Mouse (Mus musculus) lung, adult 2 months (tissue): ENCODE measurements around the gene Shbg. TPM values are rescaled to one million over a fixed set of nuclear protein-coding genes. Genes with fewer than 3 reads are reported as not detected.

Experiments
- DNase-seq: peaks from one replicate; pipeline ENCODE4 v3.0.0; 2022
- H3K4me1 ChIP-seq: fragments of 200-500 bp; 2 replicates; pipeline ENCODE4 v1.6.1; 2011; ENCODE audit warnings: low read length; ENCODE audit not compliant: control insufficient read depth, insufficient read depth
- H3K4me3 ChIP-seq: fragments of 200-500 bp; replicated peaks from 2 replicates; pipeline ENCODE3; 2011; ENCODE audit warnings: low read depth, mild to moderate bottlenecking, control low read depth, low read length; ENCODE audit errors: extremely low read depth
- CTCF ChIP-seq: fragments of 200-500 bp; IDR thresholded peaks from 2 replicates; pipeline ENCODE4 v1.5.1; 2011; ENCODE audit warnings: mild to moderate bottlenecking, low read length, control low read depth; ENCODE audit not compliant: insufficient read depth
- POLR2A ChIP-seq: fragments of 200-500 bp; IDR thresholded peaks from 2 replicates; pipeline ENCODE4 v1.6.1; 2011; ENCODE audit warnings: low read depth, mild to moderate bottlenecking, control low read depth, low read length, borderline replicate concordance; ENCODE audit errors: extremely low read depth
- whole genome bisulfite sequencing: fragments of 180-500 bp; shearing (Covaris S2); methylation state at CpG from one replicate; pipeline ENCODE4 v1.1.7; 2018; 5-methylcytosine and 5-hydroxymethylcytosine counted together
- polyA plus RNA-seq: library from polyadenylated mRNA; depleted of rRNA; stranded (reverse); fragments of >200 nt; gene quantifications from 2 replicates; pipeline ENCODE4 v1.2.3, GENCODE M21; 2012

Gene Shbg
- polyA plus RNA-seq, 1 experiment = not detected

DNA sequence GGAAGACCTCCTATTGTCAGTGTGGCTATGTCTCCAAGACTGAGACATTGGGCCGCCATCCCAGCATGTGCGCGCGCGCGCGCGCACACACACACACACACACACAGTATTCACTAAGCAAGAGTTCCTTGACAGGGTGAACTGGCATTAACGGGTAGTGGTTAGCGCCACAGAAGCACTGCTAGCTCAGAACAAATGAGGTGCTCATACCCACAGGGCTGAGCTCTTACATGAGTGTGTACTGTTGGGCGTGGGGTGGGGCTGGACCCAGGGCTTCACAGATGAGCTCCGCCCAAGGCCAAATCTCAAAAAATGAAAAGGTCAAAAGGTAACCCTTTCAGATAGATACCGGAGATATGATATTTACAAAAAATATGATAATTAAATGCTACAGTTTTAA, 32.8 kb downstream of the Shbg start:
- no peak for DNase-seq
- WGBS = 94% methylated on average over 13 of the region's 13 CpGs
- TF ChIP-seq POLR2A (no peak), CTCF (no peak)
- Histone ChIP-seq H3K4me3 (no peak overlapping the region), H3K4me1 (no peaks in the 10 kb centered on the region; the same call in 1 of the 2 replicates)

DNA sequence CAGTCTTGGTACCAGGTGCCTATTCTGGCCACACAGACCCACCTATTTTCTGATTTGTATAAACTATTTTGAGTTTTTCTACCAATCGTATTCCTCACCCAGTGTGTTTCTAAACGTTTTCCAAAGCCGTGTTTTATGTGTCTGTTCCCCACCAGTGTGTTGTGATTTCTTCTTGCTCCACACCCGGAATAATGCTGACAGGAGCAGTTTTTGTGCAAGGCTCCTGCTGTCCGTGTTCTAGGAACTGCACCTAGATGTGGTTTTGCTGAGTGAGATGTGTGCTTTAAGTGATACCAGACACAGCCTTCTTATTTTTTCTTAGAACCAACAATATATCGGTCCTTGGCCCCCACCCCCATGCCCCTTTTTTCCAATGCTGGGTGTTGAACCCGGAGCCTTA, 33.7 kb downstream of the Shbg start:
- 81% methylated on average over 7 of the region's 7 CpGs for WGBS
- Histone ChIP-seq H3K4me3 (no peak overlapping the region), H3K4me1 (no peaks in the 10 kb centered on the region; the same call in 1 of the 2 replicates)
- TF ChIP-seq POLR2A (no peak), CTCF (no peak)
- no peak for DNase-seq

DNA sequence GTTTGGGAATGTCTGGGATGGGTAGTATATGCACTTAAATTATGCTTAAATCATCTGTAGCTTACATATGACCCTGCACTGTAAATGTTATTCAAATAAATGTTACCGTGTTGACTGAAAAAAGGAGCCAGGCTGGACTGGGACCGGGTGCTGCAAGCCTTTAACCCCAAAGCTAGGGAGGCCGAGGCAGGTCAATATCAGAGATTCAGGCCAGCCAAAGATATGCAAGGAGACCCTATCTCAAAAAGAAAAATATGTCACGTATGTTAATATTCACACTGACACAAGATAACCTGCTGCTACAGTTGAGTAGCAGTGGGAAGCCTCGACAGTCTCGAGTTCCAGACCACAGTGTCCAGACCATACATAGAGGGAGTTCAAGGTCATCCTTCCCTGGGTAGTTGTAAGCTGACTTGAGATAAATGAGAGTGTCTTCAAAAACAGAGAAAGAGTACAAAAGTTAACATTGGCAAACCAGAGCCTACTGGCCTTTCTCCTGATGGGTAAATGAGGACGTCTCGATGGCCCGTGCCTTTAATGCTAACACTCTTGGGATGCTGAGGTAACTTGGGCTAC, 35.4 kb downstream of the Shbg start:
- WGBS = 61% methylated on average over 9 of the region's 9 CpGs

DNA sequence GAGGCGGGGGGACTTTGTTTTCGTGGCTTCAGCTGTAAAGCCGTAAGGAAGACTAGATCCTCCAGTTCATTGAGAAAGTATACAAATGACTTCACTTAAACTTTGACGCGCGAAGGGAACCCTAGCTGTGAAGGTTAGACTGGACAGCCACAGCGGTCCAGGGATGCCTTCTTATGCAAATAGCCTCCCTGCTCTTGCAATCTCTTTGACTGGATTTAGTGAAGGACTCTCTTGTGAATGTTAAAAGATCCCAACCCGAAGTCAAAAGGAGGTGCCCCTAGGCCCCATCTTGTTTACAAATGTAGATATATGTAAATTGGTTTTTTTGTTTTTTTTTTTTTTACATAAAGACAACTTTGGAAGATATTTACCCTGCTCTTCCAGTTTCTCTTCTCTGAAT, 35.9 kb downstream of the Shbg start:
- DNase-seq = no peak
- Histone ChIP-seq H3K4me1 (peaks cover 10% of the 10 kb centered on the region), H3K4me3 (peak overlapping the region; percentile 91)
- TF ChIP-seq POLR2A (no peak), CTCF (no peak)
- 1% methylated on average over 8 of the region's 8 CpGs for WGBS

More for the DNA sequence above, 35.4 kb downstream of the Shbg start:
- Histone ChIP-seq H3K4me3 (no peak overlapping the region), H3K4me1 (peaks cover 10% of the 10 kb centered on the region)
- TF ChIP-seq CTCF (no peak), POLR2A (no peak)
- DNase-seq = no peak

DNA sequence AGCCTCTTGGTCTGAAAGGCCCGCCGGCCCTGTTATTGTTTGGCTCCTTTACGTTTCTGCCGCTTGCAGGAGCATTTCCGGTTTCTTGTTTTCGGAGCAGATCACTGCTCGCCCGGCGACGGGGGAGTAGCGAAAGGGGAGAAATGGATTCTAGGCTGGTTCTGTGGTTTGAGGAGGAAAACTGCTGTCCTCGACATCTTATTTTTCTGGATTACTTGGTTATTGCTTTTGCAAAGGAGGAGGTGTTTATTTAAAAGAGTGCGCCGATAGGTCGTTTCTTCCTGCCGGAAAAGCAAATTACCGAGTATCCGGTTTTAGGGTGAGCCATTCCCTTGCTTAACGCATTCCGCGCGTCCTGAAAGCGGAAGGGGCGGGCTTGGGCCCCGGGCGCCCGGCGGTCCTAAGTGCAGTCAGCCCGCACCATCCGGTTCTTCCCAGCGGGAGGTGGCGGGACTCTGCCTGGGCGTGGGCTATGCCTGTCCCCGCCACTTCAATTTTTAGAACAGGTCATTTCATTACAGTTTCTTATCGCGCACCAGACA, 36.5 kb downstream of the Shbg start:
- peak overlapping the region; percentile 91 for H3K4me3 ChIP-seq
- peak; percentile 48; the same call in 1 of the 2 replicates for TF ChIP-seq POLR2A
- no peak for TF ChIP-seq CTCF
- H3K4me1 ChIP-seq = peaks cover 10% of the 10 kb centered on the region
- under 1% methylated on average over 36 of the region's 36 CpGs for WGBS
- peak; percentile 85 for DNase-seq

DNA sequence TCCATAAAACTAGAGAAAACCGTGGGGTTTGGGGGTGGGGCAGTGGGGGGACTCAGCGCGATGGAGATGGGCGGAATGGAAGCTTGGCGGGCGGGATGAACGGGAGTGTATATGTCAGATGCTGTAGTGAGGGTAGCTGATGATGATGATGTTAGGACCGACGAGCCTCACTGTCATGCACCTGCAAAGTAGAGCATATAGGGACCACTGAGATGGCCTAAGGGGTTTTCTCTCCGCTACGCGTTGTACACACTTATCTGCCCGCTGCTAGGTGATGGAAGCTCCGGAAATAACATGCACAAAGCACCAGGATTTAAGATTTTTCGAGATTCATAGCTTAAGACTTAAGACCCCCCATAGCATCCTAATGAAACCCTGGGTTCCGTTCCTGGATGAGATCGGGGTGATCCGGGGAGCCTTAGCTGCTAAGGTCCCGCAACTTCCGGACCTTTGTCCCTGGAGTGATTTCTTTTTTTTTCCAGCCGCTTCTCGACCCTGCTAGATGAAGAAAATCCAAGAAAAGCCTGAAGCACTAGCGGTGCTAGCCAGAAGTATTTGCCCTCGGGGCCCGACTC, 37.0 kb downstream of the Shbg start:
- TF ChIP-seq CTCF (no peak), POLR2A (no peak)
- WGBS = under 1% methylated on average over 25 of the region's 25 CpGs
- peak overlapping the region; percentile 91 for H3K4me3 ChIP-seq
- H3K4me1 ChIP-seq = peaks cover 10% of the 10 kb centered on the region
- no peak for DNase-seq

DNA sequence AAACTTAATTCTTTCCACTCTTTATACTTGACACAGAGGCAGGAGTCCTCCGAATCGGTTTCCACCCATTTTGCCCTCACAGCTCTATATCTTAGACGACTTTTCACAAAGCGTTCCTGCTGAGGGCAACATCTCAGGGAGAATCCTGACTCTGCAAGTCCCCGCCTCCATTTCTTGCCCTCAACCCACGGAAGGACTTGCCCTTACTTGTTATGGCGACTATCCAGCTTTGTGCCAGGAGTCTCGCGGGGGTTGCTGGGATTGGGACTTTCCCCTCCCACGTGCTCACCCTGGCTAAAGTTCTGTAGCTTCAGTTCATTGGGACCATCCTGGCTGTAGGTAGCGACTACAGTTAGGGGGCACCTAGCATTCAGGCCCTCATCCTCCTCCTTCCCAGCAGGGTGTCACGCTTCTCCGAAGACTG, 37.6 kb downstream of the Shbg start, which contains the start of the genes Wrap53 and Trp53:
Wrap53 (minus strand) TSS at position 165 of the 424 bp plus-strand sequence.
Trp53 (plus strand) TSS at position 269 of the 424 bp plus-strand sequence.
- TF ChIP-seq CTCF = no peak
- peak; percentile 84; the same call in 1 of the 2 replicates for TF ChIP-seq POLR2A
- peak; percentile 87 for DNase-seq
- Histone ChIP-seq H3K4me1 (peaks cover 10% of the 10 kb centered on the region), H3K4me3 (peak within 1 kb of the TSS; percentile 91)
- under 1% methylated on average over 13 of the region's 13 CpGs for WGBS

DNA sequence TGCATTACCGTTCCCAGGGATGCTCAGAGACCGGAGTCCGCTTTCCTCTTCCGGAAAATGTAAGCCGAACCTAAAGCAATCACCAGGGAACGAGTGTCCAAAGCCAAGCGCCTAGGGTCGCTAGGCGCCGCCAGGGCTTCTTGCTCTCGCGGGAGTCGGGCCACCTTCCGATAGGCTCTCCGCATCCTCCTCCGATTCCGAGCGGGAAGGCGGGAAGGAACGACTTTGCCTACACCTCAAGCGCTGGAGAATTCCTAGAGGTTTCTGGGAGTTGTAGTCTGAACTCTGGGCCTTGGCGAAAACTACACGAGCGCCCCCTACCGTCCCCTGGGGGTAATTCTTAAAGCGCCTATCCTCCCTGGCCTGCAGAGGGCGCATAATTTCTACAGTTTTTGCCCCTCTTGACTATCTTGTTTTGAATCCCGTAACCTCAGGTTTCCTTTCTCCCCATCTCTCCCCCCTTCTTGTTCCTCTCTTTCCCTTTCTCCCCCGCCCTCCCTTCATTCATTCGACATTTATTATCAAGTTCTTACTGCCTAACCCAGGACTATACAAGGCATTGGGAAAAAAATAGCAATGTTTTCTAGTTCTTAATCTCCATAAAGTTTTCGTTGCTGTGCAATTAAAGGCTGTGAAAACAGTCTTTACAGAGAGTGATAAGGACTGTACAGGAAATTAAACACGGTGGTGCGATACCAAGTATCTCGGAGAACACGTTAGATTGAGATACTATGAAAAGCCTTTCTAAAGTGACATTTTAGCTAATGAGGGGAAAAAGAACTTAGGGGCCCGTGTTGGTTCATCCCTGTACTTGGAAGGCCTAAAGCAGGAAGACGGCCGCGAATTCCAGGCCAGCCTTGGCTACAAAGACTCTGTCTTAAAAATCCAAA, 38.3 kb downstream of the Shbg start:
- TF ChIP-seq POLR2A = peak; percentile 44; the same call in 1 of the 2 replicates
- TF ChIP-seq CTCF = peak; percentile 94
- WGBS = under 1% methylated on average over 39 of the region's 39 CpGs

DNA sequence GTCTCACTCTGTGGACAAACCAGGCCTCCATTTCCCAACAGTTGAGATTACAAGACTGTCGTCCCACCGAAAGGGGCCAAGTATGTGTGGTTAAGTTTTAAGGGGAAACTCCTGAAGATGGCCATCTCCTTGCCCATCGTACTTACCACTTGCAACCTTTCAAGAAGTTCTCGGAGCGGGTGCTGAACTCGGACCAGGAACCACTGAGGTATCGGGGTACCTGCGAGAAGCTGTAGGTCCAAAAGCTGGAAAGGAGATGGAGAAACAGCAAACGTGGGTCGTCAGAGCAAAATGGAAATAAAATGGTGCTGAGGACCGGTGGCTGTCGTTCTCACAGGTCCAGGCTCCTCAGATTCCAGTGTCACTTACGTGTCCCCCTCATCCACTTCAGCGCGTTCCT, 39.4 kb downstream of the Shbg start:
- TF ChIP-seq CTCF = no peak
- TF ChIP-seq POLR2A = no peak
- WGBS = 15% methylated on average over 15 of the region's 15 CpGs
- Histone ChIP-seq H3K4me3 (peak overlapping the region; percentile 80), H3K4me1 (peaks cover 10% of the 10 kb centered on the region)
- DNase-seq = peak; percentile 24

More for the DNA sequence above, 38.3 kb downstream of the Shbg start:
- DNase-seq = peak; percentile 96
- Histone ChIP-seq H3K4me3 (peak overlapping the region; percentile 91), H3K4me1 (peaks cover 10% of the 10 kb centered on the region)

DNA sequence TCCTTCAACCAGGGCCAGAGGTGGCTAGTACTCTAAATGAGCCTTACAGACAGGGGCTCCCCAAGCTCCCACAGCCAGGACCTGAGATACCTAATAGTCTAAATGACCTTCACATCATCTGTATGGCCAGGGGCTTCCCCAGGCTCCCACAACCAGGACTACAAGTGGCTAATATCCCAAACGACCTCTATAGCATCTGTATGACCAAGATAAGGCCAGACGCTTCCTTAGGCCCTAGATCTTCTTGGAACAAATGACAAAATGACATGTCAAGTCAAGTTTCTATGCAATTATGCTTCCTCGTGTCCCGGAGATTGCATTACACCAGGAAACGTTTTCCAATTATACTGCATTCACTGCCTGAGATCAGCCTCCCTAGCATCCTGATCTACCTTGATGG, 41.4 kb downstream of the Shbg start:
- 73% methylated on average over 5 of the region's 5 CpGs for WGBS
- Histone ChIP-seq H3K4me3 (no peak overlapping the region), H3K4me1 (peaks cover 10% of the 10 kb centered on the region)
- TF ChIP-seq CTCF = no peak
- TF ChIP-seq POLR2A = no peak
- DNase-seq = no peak
